Mouse (Mus musculus) hindlimb bud, embryonic 11.5 days (tissue): Measurements from ENCODE around the gene Relt.

ENCODE experiments used
- DNase-seq: peaks from one replicate; pipeline ENCODE4 v3.0.0-alpha.2; 2012; ENCODE audit warnings: low read depth, low spot score; ENCODE audit errors: extremely low spot score

Relt gene

GRCm38 (mm10) chr7:100862828-100863638, at the start of gene Relt:
Relt (minus strand) TSS chr7:100863446.
- DNase-seq = peak; percentile 86

DNA sequence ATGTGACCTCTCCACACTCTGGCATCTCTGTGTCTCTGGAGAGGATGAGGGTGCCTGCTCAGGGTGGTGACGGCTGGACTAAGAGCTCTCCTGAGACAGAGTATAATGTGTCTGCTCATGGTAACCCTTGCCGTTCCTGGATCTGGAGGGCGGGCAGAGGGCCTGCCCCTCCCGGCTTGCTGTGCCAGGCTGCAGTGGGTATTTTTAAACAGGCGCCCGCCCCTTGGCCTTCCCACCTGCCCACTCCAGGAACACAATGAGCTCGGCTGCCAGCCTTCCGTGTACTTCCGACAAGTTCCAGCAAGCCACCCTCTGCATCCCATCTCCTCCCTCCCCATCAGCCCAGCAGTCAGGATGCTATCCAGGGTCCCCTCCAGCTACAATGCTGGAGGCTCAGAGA, 48.5 kb upstream of the Relt start:
- DNase-seq = no peak

GRCm38 (mm10) chr7:100911246-100911770, 48.1 kb upstream of the Relt start:
- no peak for DNase-seq

DNA sequence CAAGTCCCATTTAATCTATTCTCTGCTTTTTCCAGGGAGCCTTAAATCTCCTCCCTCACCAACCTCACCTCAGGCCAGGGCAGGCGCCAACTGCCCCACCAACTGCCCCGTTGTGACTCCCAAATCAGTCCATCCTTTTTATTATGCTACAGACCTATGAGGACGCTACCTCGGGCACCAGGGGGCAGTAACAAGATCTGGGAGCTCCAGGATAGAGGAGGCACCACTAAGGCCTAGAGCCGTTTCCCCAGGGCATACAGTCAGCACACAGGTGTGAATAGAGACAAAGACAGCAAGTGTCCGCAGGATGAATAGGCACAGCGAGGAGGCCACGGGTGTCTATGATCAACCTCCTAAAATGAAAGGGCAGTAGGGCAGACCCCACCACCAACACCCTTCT, 45.3 kb upstream of the Relt start:
- DNase-seq = no peak

DNA sequence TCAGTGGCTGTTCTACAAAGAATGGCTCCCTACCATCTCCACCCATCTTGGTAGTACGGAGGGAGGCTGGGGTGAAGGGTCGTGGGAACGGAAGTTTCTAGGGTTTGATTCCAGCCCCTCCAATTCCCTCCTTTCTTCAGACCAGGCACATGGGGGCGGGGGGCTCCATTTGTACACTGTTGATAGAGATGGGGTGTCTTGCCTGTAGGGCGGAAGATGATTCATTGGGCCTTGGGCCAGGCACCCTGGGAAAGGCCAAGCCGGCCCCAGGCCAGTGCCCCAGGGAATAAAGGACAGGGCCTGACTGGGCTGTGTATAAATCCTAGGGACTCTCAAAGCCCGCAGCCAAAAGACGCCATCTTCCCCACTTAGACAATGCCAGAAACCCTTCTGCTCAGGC, 44.8 kb upstream of the Relt start:
- no peak for DNase-seq

- peak; percentile 80 for DNase-seq
Observed at GRCm38 (mm10) chr7:100907231-100907630, 44.0 kb upstream of the Relt start.

- no peak for DNase-seq
Observed at GRCm38 (mm10) chr7:100906029-100906789, 43.0 kb upstream of the Relt start.

DNA sequence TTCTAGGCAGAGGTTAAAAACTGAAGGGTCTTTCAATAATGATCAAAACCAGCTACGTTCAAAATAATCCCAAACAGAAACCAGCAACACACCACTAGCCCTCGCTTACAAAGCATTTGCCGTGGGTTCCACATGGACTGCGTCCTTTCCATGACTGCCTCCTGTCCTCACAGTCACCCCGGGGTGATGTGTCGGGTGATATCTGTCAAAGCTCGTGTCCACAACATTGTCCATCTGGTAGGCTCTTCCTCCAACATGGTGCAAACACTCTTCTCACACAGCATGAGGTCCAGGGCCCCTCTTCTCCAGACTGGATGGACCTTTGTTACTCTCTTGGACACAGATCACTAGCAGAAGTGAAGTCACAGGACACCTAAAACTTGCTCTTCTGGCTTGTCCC, 41.8 kb upstream of the Relt start:
- DNase-seq = no peak

DNA sequence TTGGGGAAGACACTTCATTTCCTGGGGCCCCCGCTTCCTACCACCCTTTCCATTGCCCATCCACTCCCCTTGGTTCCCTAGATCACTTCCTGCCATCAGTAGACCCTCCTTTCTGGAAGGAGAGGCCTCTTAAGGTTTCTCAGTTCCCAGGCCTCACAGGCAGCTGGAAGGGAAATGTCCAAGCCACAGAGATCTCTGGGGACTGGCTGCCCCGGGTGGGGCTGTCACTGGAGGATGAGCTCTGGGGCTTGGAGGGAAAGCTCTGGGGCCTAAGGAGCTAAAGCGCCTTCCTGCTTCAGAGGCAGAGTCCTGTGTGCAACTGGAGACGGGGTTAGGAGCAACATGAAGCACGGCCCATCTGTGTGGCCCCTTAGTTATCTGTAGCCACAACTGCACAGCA, 41.4 kb upstream of the Relt start:
- no peak for DNase-seq

DNA sequence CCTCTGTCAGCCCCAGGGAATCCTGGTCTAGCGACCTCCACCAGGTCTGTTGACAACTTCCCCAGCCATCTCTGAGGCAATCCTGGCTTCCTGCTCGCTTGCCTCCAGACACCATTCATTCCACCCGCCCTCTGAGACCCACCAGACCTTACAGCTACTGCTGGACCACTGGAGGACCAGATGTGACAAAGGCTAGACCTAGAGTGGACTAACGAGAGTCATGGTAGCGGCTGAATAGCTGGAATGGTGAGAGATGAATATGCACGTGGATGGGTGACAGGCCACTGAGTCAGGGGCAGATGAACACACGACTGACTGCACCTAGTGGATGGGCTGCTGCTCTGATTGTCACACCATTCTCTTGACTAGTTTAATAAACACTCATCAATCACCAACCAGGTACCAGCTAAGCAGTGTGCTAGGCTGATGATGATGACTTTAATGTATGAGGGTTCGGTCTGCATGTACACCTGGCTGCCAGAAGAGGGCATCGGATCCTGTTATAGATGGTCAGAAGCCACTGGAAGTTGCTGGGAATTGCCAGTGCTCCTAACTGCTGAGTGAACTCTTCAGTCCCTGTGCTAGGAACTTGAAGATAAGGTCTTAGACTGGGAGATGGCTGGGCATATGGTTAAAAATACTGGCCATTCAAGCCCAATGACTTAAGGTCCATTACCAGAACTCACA, 39.3 kb upstream of the Relt start:
- no peak for DNase-seq

DNA sequence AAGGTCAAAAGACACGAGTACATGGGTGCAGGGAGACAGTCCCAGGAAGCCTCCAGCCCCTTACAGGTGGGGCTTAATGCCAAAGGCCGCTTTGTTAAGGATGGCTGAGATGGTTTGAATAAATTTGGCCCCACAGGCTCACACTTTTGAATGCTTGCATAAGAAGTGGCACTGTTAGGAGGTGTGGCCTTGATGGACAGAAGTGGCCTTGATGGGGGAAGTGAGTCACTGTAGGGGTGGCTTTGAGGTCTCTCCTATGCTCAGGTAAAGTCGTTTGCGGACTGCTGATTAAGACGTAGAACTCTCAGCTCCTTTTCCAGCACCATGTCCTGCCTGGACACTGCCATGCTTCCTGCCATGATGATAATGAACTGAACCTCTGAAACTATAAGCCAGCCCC, 34.6 kb upstream of the Relt start:
- DNase-seq = no peak

DNA sequence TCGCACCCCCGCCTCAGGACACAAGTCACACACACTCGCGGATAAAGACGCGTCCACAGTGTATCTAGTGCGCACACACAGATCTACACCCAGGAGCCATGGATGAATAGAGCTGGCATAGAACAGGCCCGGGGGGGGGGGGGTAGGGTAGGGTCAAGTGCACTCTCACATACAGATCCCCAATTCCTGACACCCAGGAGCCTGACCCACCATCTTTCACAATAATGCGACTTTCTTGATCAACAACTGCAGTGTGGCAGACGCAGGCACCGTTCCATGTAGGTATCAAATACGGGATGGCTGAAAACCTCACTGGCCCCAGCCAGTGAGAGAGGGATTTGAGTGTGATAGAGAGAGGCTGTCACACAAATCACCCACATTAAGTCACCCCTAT, 31.6 kb upstream of the Relt start:
- no peak for DNase-seq

DNA sequence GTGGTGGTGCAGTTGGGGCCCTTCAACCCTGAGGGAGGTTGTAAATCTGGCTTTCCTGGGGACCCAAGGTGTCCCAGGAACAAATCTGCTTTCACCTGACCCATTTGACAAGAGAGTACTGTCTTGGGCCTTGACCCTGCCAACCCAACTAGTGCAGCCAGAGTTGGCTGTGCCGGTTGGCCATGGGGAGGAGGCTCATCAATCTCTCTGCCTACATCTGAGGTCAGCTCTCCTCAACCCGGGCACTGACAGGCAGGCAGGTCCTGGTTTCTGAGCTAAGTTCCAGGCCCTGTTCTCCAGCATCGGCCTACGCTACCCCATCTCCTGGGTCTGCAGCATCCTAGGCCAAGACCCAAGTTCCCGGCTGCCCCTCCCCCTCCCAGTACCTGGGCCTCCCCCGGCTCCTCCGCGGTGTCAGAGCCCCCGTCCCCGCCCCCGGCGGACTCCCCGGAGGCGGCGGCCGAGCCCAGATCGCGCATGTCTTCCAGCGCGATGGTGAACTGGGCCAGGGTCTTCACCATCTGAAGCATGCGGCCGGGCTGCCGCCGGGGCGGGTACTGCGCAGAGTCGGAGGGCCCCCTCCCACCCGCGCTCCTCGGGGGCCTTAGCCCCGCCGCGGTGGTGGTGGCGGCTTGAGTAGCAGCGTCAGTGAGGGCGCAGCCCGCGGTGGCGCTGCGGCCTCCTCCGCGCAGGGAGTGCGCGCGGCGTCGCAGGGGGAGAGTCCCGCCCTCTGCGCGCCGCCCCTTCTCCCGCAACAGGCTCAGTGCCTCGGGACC, 31.0 kb upstream of the Relt start:
- DNase-seq = no peak

GRCm38 (mm10) chr7:100893249-100894056, 30.2 kb upstream of the Relt start:
- DNase-seq = no peak

- DNase-seq = no peak
Observed at GRCm38 (mm10) chr7:100886535-100886934, 23.3 kb upstream of the Relt start.

- no peak for DNase-seq
Observed at GRCm38 (mm10) chr7:100884460-100884859, 21.2 kb upstream of the Relt start.

DNA sequence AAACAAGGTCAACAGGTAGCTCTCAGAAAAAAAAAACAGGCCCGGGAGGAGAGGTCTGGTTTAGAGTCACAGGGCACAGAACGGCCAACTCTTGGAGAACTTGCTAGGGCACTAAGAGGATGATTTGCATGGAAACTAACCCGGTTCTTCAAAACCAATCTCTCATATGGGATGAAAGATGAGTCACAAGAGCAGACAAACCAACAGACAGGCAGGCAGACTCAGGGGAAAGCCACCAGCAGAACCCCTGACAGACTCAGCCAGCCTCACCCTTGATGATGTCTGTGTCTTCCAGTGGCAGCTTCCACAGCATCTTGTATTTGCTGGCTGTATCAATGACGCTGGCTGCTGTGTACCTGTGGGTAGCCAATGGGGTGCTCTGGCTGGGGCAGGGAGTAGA, 18.7 kb upstream of the Relt start:
- no peak for DNase-seq

GRCm38 (mm10) chr7:100881531-100881930, 18.3 kb upstream of the Relt start:
- DNase-seq = no peak

GRCm38 (mm10) chr7:100879595-100879994, 16.3 kb upstream of the Relt start:
- peak; percentile 52 for DNase-seq

DNA sequence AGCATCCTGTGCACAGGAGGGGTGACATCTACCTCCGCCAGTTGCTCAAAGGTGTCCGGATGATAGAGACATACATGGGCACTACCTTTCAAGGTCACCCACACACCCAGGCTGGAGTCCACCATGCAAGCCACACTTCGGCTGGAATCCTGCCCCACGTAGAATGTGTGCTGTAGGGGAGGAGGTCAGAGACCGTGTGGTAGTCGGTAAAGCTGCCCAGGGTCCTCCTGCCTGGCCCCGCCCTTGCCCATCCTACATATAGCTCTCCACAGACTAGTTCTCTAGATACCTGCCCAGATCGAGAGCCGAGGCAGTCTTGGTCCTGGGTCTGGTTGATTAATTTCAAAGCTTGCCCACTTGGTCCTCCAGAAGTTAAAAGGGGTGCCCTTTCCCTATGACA, 13.5 kb upstream of the Relt start:
- DNase-seq = no peak
